Mouse (Mus musculus) forebrain, embryonic 15.5 days (tissue): ENCODE data around the gene Galt. TPM values are rescaled to one million over a fixed set of nuclear protein-coding genes. Genes with fewer than 3 reads are reported as not detected.

ENCODE experiments used
- ATAC-seq: fragments of 200-750 bp; cut with Nextera tagmentation; replicated peaks from 2 replicates; pipeline ENCODE4 v1.8.0; 2017; ENCODE audit warnings: mild to moderate bottlenecking, moderate TSS enrichment, moderate library complexity
- H3K27ac ChIP-seq: fragments of 300-500 bp; sonication (generic); replicated peaks from 2 replicates; pipeline ENCODE4 v1.5.1; 2015; ENCODE audit warnings: mild to moderate bottlenecking, inconsistent platforms
- H3K27me3 ChIP-seq: fragments of 300-500 bp; sonication (generic); 2 replicates; pipeline ENCODE4 v1.6.1; 2015; ENCODE audit warnings: inconsistent platforms
- H3K36me3 ChIP-seq: fragments of 300-500 bp; sonication (generic); 2 replicates; pipeline ENCODE4 v1.6.1; 2015; ENCODE audit warnings: mild to moderate bottlenecking, inconsistent platforms
- H3K4me1 ChIP-seq: fragments of 300-500 bp; sonication (generic); 2 replicates; pipeline ENCODE4 v1.6.1; 2015; ENCODE audit warnings: inconsistent platforms
- H3K4me2 ChIP-seq: fragments of 300-500 bp; sonication (generic); replicated peaks from 2 replicates; pipeline ENCODE4 v1.6.1; 2015; ENCODE audit warnings: mild to moderate bottlenecking, inconsistent platforms
- H3K4me3 ChIP-seq: fragments of 300-500 bp; sonication (generic); 2 replicates; pipeline ENCODE4 v1.5.1; 2015; ENCODE audit warnings: mild to moderate bottlenecking, inconsistent platforms
- H3K9ac ChIP-seq: fragments of 300-500 bp; sonication (generic); replicated peaks from 2 replicates; pipeline ENCODE4 v1.6.1; 2015; ENCODE audit warnings: mild to moderate bottlenecking, inconsistent platforms
- H3K9me3 ChIP-seq: fragments of 300-500 bp; sonication (generic); 2 replicates; pipeline ENCODE4 v1.6.1; 2016; ENCODE audit warnings: inconsistent platforms
- WGBS: fragments of 180-500 bp; shearing (Covaris S2); methylation state at CpG from one replicate; pipeline ENCODE4 v1.1.7; 2015; ENCODE audit warnings: mixed read lengths; 5-methylcytosine and 5-hydroxymethylcytosine counted together
- polyA plus RNA-seq: library from polyadenylated mRNA; unstranded; fragments of >200 nt; fragmentation: Nextera tagmentation; extraction: Ambion mirVana; gene quantifications from 2 replicates; pipeline ENCODE4 v1.2.1, GENCODE M21; 2015

Gene Galt
- polyA plus RNA-seq, 1 experiment from 2014 or later: 23.5 TPM

DNA sequence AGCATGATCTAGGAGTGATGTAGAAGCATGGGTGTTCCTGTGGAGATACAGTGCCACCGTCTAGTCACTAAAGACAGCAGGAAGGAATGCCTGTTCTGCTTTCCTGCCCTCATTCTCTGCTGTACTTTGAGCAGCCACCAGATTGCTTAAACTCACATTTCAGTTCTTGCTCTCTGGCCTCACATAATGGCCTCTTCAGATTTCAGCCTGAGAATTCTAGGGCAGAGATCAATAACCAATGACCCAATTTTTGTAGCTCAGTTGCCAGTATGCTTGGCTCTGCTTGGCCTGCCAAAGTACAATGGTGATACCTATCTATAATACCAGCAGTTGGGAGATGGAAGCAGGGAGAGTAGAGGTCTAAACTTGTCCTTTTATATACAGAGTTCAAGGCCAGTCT, 10.0 kb upstream of the Galt start:
- H3K27ac ChIP-seq: no peak overlapping the region
- ATAC-seq: no peak
- 88% methylated on average over 1 of the region's 1 CpGs for WGBS
- H3K4me1 ChIP-seq: peaks cover 11% of the 10 kb centered on the region
- no peak overlapping the region for H3K9ac ChIP-seq
- no peak overlapping the region for H3K4me3 ChIP-seq
- no peaks in the 10 kb centered on the region for H3K36me3 ChIP-seq
- peaks cover 8% of the 10 kb centered on the region for H3K9me3 ChIP-seq
- no peak overlapping the region for H3K4me2 ChIP-seq
- H3K27me3 ChIP-seq: no peaks in the 10 kb centered on the region

DNA sequence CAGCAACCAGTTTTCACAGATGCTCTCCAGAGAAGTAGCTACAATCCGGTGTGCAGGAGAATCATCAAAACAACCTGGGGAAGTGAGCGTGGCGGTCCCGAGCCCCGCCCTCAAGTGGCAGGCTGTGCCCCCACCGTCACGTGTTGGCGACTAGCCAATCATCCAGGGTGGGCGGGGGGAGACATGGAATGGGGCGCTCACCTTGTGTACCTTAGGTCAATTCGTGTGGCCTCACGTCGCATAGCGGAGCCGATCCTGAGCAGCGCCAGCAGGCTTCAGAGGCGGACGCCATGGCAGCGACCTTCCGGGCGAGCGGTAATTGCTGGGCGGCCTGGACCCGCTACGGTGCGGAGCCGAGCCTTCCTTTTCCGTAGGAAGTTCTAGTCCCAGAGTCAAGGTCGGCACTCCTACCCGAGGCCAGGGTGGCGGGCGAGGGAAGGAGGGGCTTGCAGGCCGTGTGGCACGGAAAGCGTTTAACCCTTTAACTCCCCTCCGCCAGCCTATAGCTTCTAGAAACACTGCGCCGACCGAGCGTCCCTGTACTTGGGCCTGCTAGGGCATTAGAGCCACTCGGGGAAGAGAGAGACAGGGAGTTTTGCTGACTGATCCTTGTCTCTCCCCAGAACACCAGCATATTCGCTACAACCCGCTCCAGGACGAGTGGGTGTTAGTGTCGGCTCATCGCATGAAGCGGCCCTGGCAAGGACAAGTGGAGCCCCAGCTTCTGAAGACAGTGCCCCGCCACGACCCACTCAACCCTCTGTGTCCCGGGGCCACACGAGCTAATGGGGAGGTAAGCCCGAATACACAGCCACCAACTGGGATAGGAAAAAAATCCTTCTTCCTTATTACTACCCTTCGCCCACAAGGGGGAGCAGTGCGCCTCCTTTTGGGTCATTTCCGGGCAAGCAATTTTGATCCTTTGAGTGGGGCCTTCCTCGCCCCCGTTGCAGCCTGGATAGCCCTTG, 594 bp downstream of the Galt start, which contains the start of gene Sigmar1:
Sigmar1 (minus strand) TSS at position 820 of the 968 bp plus-strand sequence.
- H3K9me3 ChIP-seq: no peaks in the 10 kb centered on the region
- WGBS: under 1% methylated on average over 57 of the region's 57 CpGs
- ATAC-seq: peak; percentile 60
- H3K9ac ChIP-seq: peak within 1 kb of the TSS; percentile 74
- H3K36me3 ChIP-seq: no peaks in the 10 kb centered on the region
- H3K4me3 ChIP-seq: peak within 1 kb of the TSS; percentile 75
- H3K4me1 ChIP-seq: peaks cover 20% of the 10 kb centered on the region
- H3K27me3 ChIP-seq: no peaks in the 10 kb centered on the region
- H3K4me2 ChIP-seq: peak within 1 kb of the TSS; percentile 93
- peak within 1 kb of the TSS; percentile 66 for H3K27ac ChIP-seq

DNA sequence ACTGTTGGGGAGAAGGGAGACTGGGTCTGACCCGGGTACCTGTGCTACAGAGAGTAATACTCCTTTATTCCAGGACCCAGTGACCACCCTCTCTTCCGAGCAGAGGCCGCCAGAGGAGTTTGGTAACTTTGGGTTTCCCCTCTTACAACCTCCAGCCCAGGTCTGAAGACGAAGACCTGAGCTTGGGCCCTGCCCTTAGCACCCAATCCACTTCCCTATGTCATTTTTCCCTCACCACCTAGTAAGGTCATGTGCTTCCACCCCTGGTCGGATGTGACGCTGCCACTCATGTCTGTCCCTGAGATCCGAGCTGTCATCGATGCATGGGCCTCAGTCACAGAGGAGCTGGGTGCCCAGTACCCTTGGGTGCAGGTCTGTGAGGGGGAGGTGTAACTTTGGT, 1.4 kb downstream of the Galt start:
- Histone ChIP-seq H3K27me3 (no peaks in the 10 kb centered on the region), H3K36me3 (no peaks in the 10 kb centered on the region), H3K4me2 (peak overlapping the region; percentile 93), H3K9me3 (no peaks in the 10 kb centered on the region), H3K27ac (no peak overlapping the region), H3K9ac (peak overlapping the region; percentile 25; the same call in 1 of the 2 replicates), H3K4me3 (peak overlapping the region; percentile 75), H3K4me1 (peaks cover 28% of the 10 kb centered on the region)
- peak; percentile 7; the same call in 1 of the 2 replicates for ATAC-seq
- WGBS: 83% methylated on average over 8 of the region's 8 CpGs

DNA sequence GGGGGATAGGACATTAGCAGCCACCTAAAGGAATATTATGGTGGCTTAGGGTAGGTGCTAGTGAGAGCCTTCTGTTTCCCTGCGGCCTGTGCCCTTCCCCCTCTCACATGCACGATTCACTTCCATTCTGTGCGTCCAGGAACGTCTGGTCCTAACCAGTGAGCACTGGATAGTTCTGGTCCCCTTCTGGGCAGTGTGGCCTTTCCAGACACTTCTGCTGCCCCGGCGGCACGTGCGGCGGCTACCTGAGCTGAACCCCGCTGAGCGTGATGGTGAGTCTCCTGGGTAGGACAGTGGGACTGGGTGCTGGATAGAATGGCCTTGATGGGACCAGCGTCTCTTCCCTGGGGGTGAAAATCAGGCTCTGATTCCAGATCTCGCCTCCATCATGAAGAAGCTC, 2.3 kb downstream of the Galt start:
- H3K9ac ChIP-seq: no peak overlapping the region
- H3K27me3 ChIP-seq: no peaks in the 10 kb centered on the region
- H3K36me3 ChIP-seq: no peaks in the 10 kb centered on the region
- H3K4me1 ChIP-seq: peaks cover 37% of the 10 kb centered on the region
- WGBS: 95% methylated on average over 13 of the region's 13 CpGs
- no peaks in the 10 kb centered on the region for H3K9me3 ChIP-seq
- ATAC-seq: no peak
- no peak overlapping the region for H3K4me3 ChIP-seq
- no peak overlapping the region for H3K27ac ChIP-seq
- no peak overlapping the region for H3K4me2 ChIP-seq

DNA sequence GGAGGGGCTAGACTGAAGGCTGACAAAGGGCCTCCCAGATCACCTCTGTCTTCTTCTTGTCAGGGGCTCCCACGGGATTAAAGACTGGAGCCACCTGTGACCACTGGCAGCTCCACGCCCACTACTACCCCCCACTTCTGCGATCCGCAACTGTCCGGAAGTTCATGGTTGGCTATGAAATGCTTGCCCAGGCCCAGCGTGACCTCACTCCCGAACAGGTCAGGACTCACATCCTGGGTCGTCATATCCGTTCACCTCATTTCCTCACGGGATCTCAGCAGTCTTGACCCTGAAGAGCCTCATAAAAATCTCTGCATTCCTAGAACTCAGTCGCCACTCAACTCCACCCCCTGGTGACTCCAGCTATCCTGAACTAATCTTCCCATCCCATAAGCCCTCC, 3.0 kb downstream of the Galt start:
- no peak for ATAC-seq
- WGBS: 89% methylated on average over 11 of the region's 11 CpGs
- Histone ChIP-seq H3K4me1 (peaks cover 43% of the 10 kb centered on the region), H3K9me3 (no peaks in the 10 kb centered on the region), H3K36me3 (no peaks in the 10 kb centered on the region), H3K4me2 (no peak overlapping the region), H3K9ac (no peak overlapping the region), H3K27me3 (no peaks in the 10 kb centered on the region), H3K27ac (no peak overlapping the region), H3K4me3 (no peak overlapping the region)

DNA sequence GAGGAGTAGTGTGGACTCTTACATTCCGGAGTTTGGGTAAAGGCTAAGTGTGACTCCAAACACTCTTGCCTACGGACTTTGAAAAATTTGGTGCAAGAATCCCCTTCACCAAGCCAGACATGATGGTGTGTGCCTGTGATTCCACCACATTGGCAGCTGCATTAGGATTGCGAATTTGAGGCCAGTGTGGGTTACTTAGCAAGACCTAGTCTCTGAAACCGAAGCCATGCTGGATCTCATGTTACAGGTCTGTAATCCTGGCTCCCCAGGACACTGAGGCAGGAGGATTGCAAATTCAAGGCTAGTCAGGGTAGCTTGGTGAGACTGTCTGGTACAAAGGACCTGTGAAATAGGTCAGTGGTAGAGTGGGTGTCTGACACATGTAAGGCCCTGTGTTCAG, 3.7 kb downstream of the Galt start:
- H3K9ac ChIP-seq: no peak overlapping the region
- H3K36me3 ChIP-seq: no peaks in the 10 kb centered on the region
- H3K9me3 ChIP-seq: no peaks in the 10 kb centered on the region
- H3K4me1 ChIP-seq: peaks cover 43% of the 10 kb centered on the region
- WGBS: 94% methylated on average over 4 of the region's 4 CpGs
- no peak for ATAC-seq
- no peak overlapping the region for H3K4me3 ChIP-seq
- no peak overlapping the region for H3K4me2 ChIP-seq
- H3K27me3 ChIP-seq: no peaks in the 10 kb centered on the region
- H3K27ac ChIP-seq: no peak overlapping the region

DNA sequence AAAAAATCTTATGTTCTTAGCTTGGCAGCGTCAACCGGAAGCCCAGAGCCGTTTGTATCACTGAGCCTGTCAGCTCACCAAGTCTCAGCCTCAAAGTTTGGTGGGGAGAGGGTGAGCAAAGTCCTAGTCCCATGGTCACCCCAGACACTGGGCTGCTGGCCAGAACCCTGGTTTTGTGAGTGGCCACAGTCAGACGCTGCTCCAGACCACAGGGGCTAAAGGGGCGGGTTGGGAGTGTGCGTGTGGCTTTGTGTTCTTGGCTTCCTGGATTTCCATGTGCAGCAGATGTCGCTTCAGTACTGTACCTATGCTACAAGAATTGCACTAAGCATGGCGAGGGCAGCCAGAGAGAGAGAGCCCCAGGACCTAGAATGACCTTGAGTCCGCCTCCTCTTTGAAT, 4.2 kb downstream of the Galt start:
- peaks cover 43% of the 10 kb centered on the region for H3K4me1 ChIP-seq
- no peaks in the 10 kb centered on the region for H3K9me3 ChIP-seq
- no peak overlapping the region for H3K27ac ChIP-seq
- H3K36me3 ChIP-seq: no peaks in the 10 kb centered on the region
- H3K9ac ChIP-seq: no peak overlapping the region
- no peak overlapping the region for H3K4me2 ChIP-seq
- H3K4me3 ChIP-seq: no peak overlapping the region
- 80% methylated on average over 9 of the region's 9 CpGs for WGBS
- no peaks in the 10 kb centered on the region for H3K27me3 ChIP-seq
- no peak for ATAC-seq

DNA sequence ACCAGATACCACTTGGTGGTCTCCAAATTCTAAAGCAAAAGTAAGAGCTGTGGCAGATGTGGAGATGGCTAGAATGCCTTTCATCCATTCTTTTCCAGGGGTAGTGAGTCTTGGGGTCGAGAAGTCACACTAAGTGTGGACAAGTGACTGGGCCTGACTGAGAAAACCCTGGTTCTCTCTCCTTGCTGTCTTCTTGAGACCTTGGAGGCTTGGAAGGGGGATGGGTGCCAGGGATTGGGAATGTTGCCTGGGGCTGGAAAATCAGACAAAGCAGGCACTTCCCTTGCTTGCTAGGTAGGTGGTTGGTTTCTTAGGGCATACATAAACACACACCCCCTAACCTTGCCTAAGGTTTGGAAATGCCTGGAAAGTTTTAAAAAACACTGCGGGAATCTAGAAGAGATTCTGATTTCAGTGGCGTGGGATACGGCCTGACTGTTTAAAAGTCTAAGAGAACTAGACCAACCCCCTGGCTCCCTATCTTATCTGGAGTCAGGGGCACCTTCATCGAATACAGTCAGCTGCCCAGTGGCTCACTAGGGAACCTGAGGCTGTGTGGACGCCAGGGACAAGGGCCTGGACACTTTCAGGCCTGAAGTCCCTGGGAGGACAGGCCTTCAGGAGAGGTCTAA, 4.7 kb downstream of the Galt start:
- H3K4me2 ChIP-seq: peak overlapping the region; percentile 43
- 0 out of 2 replicates have a peak overlapping the region, but pooled peaks have one; percentile 29 for H3K9ac ChIP-seq
- H3K27me3 ChIP-seq: no peaks in the 10 kb centered on the region
- no peaks in the 10 kb centered on the region for H3K36me3 ChIP-seq
- H3K4me3 ChIP-seq: peak overlapping the region; percentile 32
- 0 out of 2 replicates have a peak overlapping the region, but pooled peaks have one; percentile 1 for H3K27ac ChIP-seq
- ATAC-seq: no peak
- WGBS: 43% methylated on average over 6 of the region's 6 CpGs
- peaks cover 42% of the 10 kb centered on the region for H3K4me1 ChIP-seq
- H3K9me3 ChIP-seq: no peaks in the 10 kb centered on the region

DNA sequence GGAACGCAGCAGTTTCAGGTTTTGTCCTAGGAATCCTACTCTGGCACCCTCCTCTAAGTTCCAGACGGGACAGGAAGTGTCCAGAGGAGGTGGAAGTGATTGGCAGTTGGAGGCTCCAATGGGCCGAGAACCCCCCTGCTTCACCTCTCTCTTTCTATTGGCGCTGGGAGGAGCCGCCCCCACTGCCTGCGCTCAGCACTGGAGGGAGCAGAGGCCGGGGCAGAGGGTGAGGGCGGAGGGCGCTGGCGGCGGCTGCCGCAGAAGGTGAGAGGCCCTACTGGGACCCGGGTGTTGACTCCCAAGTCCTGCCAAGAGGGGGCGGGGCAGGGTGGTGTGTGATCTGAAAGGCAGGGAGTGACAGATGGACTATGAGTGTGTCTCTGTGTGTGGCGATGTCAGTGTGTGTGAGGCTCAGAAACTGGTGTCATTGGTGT, 5.3 kb downstream of the Galt start:
- under 1% methylated on average over 15 of the region's 15 CpGs for WGBS
- Histone ChIP-seq H3K4me2 (peak overlapping the region; percentile 43), H3K4me3 (peak overlapping the region; percentile 32), H3K36me3 (no peaks in the 10 kb centered on the region), H3K27ac (0 out of 2 replicates have a peak overlapping the region, but pooled peaks have one; percentile 1), H3K9ac (peak overlapping the region; percentile 29; the same call in 1 of the 2 replicates), H3K27me3 (no peaks in the 10 kb centered on the region), H3K9me3 (no peaks in the 10 kb centered on the region), H3K4me1 (peaks cover 37% of the 10 kb centered on the region)
- peak; percentile 66 for ATAC-seq

DNA sequence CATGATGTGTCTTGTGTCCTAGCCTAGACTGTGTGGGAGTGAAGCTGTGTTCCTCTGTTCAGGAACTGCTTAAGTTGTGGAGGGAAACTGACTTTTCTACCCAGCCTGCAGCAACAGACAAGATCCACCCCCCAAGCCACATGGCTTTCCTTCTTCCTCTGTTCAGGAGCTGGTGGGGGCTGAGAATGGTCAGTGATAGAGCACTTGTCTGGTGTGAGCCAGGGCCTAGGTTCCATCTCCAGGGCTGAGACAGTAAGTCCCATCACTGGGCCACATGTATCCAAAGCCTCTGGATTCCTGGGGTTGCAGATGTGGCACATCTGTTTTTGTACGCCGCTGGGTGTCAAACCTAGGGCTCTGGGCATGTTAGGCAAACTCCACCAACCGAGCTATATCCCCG, 5.9 kb downstream of the Galt start:
- peak overlapping the region; percentile 32 for H3K4me3 ChIP-seq
- H3K27me3 ChIP-seq: no peaks in the 10 kb centered on the region
- H3K9ac ChIP-seq: no peak overlapping the region
- no peaks in the 10 kb centered on the region for H3K36me3 ChIP-seq
- peak overlapping the region; percentile 43 for H3K4me2 ChIP-seq
- WGBS: 87% methylated on average over 4 of the region's 4 CpGs
- H3K9me3 ChIP-seq: no peaks in the 10 kb centered on the region
- peaks cover 37% of the 10 kb centered on the region for H3K4me1 ChIP-seq
- no peak for ATAC-seq
- 0 out of 2 replicates have a peak overlapping the region, but pooled peaks have one; percentile 1 for H3K27ac ChIP-seq

DNA sequence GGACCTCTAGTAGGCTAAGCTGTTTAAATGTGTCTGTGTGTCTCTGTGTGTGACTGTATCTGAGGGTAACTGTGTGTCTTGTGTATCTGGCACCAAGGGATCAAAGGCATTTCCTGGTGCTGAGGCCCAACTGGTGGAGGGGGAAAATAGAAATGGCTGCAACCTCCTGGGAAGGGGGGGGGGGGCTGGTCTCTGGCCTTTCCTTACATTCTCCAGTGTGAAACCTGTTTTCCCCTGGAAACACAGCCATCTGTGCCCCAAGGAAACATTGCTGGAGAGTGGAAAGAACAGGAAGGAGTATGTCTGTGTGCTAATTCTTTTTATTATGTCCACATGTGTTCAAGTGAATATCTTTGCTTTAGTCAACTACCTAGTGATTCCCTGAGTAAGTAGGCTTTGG, 6.7 kb downstream of the Galt start:
- ATAC-seq: no peak
- no peaks in the 10 kb centered on the region for H3K36me3 ChIP-seq
- H3K9me3 ChIP-seq: no peaks in the 10 kb centered on the region
- H3K4me3 ChIP-seq: no peak overlapping the region
- no peak overlapping the region for H3K4me2 ChIP-seq
- no peak overlapping the region for H3K9ac ChIP-seq
- no peak overlapping the region for H3K27ac ChIP-seq
- H3K27me3 ChIP-seq: no peaks in the 10 kb centered on the region
- peaks cover 32% of the 10 kb centered on the region for H3K4me1 ChIP-seq

DNA sequence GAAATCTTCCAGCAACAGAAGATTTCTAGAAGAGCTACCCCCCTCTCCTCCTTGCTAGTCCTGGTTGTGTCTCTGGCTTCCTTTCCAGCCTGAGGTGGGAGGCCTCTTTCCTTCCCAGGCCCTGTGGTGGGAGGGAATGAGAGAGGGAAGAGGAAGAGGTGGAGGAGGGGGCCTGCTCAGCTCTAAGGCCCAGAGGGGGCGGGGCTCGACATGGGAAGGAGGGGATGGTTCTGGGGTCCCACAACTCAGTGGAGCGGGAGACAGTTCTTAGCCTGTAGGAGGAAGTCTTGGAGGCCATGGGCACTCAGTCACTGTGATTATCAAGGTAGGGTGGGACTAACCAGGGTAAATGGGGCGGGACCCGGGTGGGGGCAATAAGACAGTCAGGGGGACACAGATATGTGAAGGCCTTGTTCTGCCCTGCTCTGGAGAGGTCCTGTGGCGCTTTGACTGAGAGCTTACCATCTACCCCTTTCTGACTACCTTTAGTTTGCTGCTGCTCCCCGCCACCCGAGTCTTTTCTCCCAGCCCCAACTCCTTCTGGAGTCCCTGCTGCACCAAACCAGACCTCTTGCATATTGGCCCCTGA, 7.2 kb downstream of the Galt start:
- ATAC-seq: peak; percentile 36; the same call in 1 of the 2 replicates
- no peaks in the 10 kb centered on the region for H3K27me3 ChIP-seq
- H3K4me2 ChIP-seq: no peak overlapping the region
- H3K9ac ChIP-seq: no peak overlapping the region
- WGBS: 51% methylated on average over 8 of the region's 8 CpGs
- H3K4me3 ChIP-seq: no peak overlapping the region
- no peaks in the 10 kb centered on the region for H3K36me3 ChIP-seq
- H3K4me1 ChIP-seq: peaks cover 32% of the 10 kb centered on the region
- 0 out of 2 replicates have a peak overlapping the region, but pooled peaks have one; percentile 15 for H3K27ac ChIP-seq
- H3K9me3 ChIP-seq: no peaks in the 10 kb centered on the region
